In genomic region chr3:152783792-152784191, GRCm38 (mm10) we compare ENCODE assay signal across 8 mouse cellular contexts.
DNase-seq lines count a peak whose midpoint lies in the region; ATAC-seq lines count a peak whose summit lies in the region.

No protein-coding gene starts in this region.

- H3K9me3 ChIP-seq in limb, embryonic 12.5 days: no peaks in the 10 kb centered on the region
- no peaks in the 10 kb centered on the region for H3K9me3 ChIP-seq in midbrain, embryonic 16.5 days (replicated peaks; ENCODE audit: control insufficient read depth, low read length, poor library complexity, severe bottlenecking)

- no peaks in the 10 kb centered on the region for H3K27me3 ChIP-seq in limb, embryonic 12.5 days
- H3K27me3 ChIP-seq in midbrain, embryonic 16.5 days (ENCODE audit: control insufficient read depth, insufficient read depth, low read depth, low read length): no peaks in the 10 kb centered on the region

- H3K4me3 ChIP-seq in limb, embryonic 12.5 days (replicated peaks): no peak overlapping the region
- no peak overlapping the region for H3K4me3 ChIP-seq in midbrain, embryonic 16.5 days (ENCODE audit: low read depth, low read length)

- H3K36me3 ChIP-seq in limb, embryonic 12.5 days: peaks cover 11% of the 10 kb centered on the region
- no peaks in the 10 kb centered on the region for H3K36me3 ChIP-seq in midbrain, embryonic 16.5 days (ENCODE audit: control insufficient read depth, insufficient read depth, low read length)

- ATAC-seq in inflammation-experienced regulatory T-cells, adult 6 months: peak; percentile 80
- peak; percentile 82; the same call in 1 of the 2 replicates for ATAC-seq in limb, embryonic 12.5 days (ENCODE audit: insufficient number of reproducible peaks, insufficient read depth, low FRiP score, low TSS enrichment, low read depth)
- peak; percentile 80 for ATAC-seq in midbrain, embryonic 16.5 days

- H3K4me1 ChIP-seq in limb, embryonic 12.5 days (replicated peaks): 0 out of 2 replicates have a peak, but pooled peaks cover 3% of the 10 kb centered on the region
- H3K4me1 ChIP-seq in midbrain, embryonic 16.5 days (ENCODE audit: control insufficient read depth, insufficient read depth, low read length): no peaks in the 10 kb centered on the region; the same call in 1 of the 2 replicates

- WGBS in limb, embryonic 12.5 days: 8% methylated on average over 7 of the region's 7 CpGs
- WGBS in midbrain, embryonic 16.5 days: 18% methylated on average over 7 of the region's 7 CpGs

- H3K27ac ChIP-seq in limb, embryonic 12.5 days: no peak overlapping the region
- no peak overlapping the region for H3K27ac ChIP-seq in midbrain, embryonic 16.5 days (ENCODE audit: low read length)

- DNase-seq in right cerebral cortex, adult 18-20 months: peak; percentile 61
- DNase-seq in right cerebral cortex, postnatal 36 days (ENCODE audit: low spot score in 2 of 2): no peak
- DNase-seq in cerebellum, adult 18-20 months: peak; percentile 65
- peak; percentile 39 to 50 for DNase-seq in frontal cortex, postnatal 25 days (ENCODE audit: low spot score in 2 of 2)
- DNase-seq in spleen, postnatal 4 days (ENCODE audit: low spot score in 2 of 2): peak; percentile 60 to 86

- no peak overlapping the region for H3K4me2 ChIP-seq in limb, embryonic 12.5 days
- no peak overlapping the region for H3K4me2 ChIP-seq in midbrain, embryonic 16.5 days (ENCODE audit: low read length)

- no peak overlapping the region for H3K9ac ChIP-seq in limb, embryonic 12.5 days (replicated peaks)
- 0 out of 2 replicates have a peak overlapping the region, but pooled peaks have one; percentile 49 for H3K9ac ChIP-seq in midbrain, embryonic 16.5 days (ENCODE audit: low read depth, low read length)

Comparison
In these comparisons a context has a peak if more than half of its experiments do, and no peak if none do; other contexts are left out.
1. DNase-seq: peak in right cerebral cortex, adult 18-20 months (single experiment), cerebellum, adult 18-20 months (2 of 2), frontal cortex, postnatal 25 days (2 of 2) and spleen, postnatal 4 days (2 of 2); none in right cerebral cortex, postnatal 36 days (0 of 2).
2. Peak in every context shown above with its lines, with median percentiles within 50 percentile points of each other: ATAC-seq.